Mouse (Mus musculus) heart, adult 2 months (tissue): ENCODE results near the gene Xpo6. TPM values are rescaled to one million over a fixed set of nuclear protein-coding genes. Genes with fewer than 3 reads are reported as not detected.
A peak's percentile ranks its signal among the peaks of the same experiment; 100 is the strongest.

ENCODE experiments used
- DNase-seq, 2 experiments: peaks; one replicate each; pipeline ENCODE4 v3.0.0; 2021
- H3K27ac ChIP-seq: fragments of 200-600 bp; 2 replicates; pipeline ENCODE4 v1.8.1; 2022
- H3K27me3 ChIP-seq: fragments of 200-500 bp; 2 replicates; pipeline ENCODE4 v1.6.1; 2012; ENCODE audit warnings: mild to moderate bottlenecking, low read length, inconsistent platforms, mixed read lengths; ENCODE audit not compliant: control insufficient read depth, insufficient read depth
- H3K36me3 ChIP-seq: fragments of 200-500 bp; 2 replicates; pipeline ENCODE4 v1.6.1; 2012; ENCODE audit warnings: low read length, inconsistent platforms; ENCODE audit not compliant: control insufficient read depth, insufficient read depth
- H3K4me1 ChIP-seq: fragments of 200-500 bp; 2 replicates; pipeline ENCODE4 v1.6.1; 2011; ENCODE audit warnings: low read length; ENCODE audit not compliant: control insufficient read depth, insufficient read depth
- H3K4me3 ChIP-seq: fragments of 200-600 bp; 2 replicates; pipeline ENCODE4 v1.8.1; 2022
- H3K79me2 ChIP-seq: fragments of 200-500 bp; replicated peaks from 2 replicates; pipeline ENCODE4 v1.6.1; 2012; ENCODE audit warnings: mild to moderate bottlenecking, inconsistent platforms, low read length, moderate library complexity, mixed read lengths; ENCODE audit not compliant: control insufficient read depth, insufficient read depth
- H3K9ac ChIP-seq: fragments of 200-500 bp; 2 replicates; pipeline ENCODE4 v1.6.1; 2012; ENCODE audit warnings: low read depth, mild to moderate bottlenecking, control low read depth, inconsistent platforms, low read length, mixed read lengths
- CTCF ChIP-seq: fragments of 200-600 bp; IDR thresholded peaks from 2 replicates; pipeline ENCODE4 v1.8.1; 2022; ENCODE audit warnings: antibody characterized with exemption, mild to moderate bottlenecking, moderate library complexity
- EP300 ChIP-seq: fragments of 200-500 bp; IDR thresholded peaks from 2 replicates; pipeline ENCODE4 v1.6.1; 2011; ENCODE audit warnings: low read depth, low read length, control low read depth; ENCODE audit not compliant: insufficient read depth
- POLR2A ChIP-seq: fragments of 200-500 bp; IDR thresholded peaks from 2 replicates; pipeline ENCODE4 v1.6.1; 2011; ENCODE audit warnings: mild to moderate bottlenecking, low read depth, low read length, control low read depth; ENCODE audit not compliant: insufficient read depth
- WGBS: fragments of 180-500 bp; shearing (Covaris S2); methylation state at CpG from one replicate; pipeline ENCODE4 v1.1.7; 2018; 5-methylcytosine and 5-hydroxymethylcytosine counted together
- intact Hi-C: fragments of 180-260 bp; cut with DNase I; formaldehyde crosslinking; loops from one replicate; pipeline ENCODE4 v1.15.1; 2025
- polyA plus RNA-seq: library from polyadenylated mRNA; depleted of rRNA; stranded (reverse); fragments of >200 nt; gene quantifications from 2 replicates; pipeline ENCODE4 v1.2.3, GENCODE M21; 2012
- total RNA-seq, 2 experiments: library from RNA; stranded (reverse); gene quantifications; 2 replicates each; pipeline ENCODE4 v1.2.3; 2021

Xpo6 gene
- total and polyA plus RNA-seq, 3 experiments, result 16.5 to 133 (median 16.8) TPM

- Histone ChIP-seq H3K9ac (no peak overlapping the region), H3K27me3 (no peaks in the 10 kb centered on the region), H3K4me3 (no peak overlapping the region), H3K79me2 (no peaks in the 10 kb centered on the region), H3K27ac (no peak overlapping the region), H3K4me1 (no peaks in the 10 kb centered on the region), H3K36me3 (no peaks in the 10 kb centered on the region)
- 88% methylated on average over 5 of the region's 5 CpGs for WGBS
- TF ChIP-seq CTCF (no peak), POLR2A (no peak), EP300 (no peak)
- no peak for DNase-seq
- intact Hi-C loops, result loop anchor here (5.0 kb wide), 1 partner anchor 91 kb away; no protein-coding TSS in a partner anchor
Measured at GRCm38 (mm10) chr7:126210856-126211255, 10.6 kb upstream of the Xpo6 start.

GRCm38 (mm10) chr7:126200997-126201345 is 670 bp upstream of the Xpo6 start:
- H3K27ac ChIP-seq, result peak overlapping the region; percentile 86
- 90% methylated on average over 4 of the region's 4 CpGs for WGBS
- H3K4me3 ChIP-seq, result peak overlapping the region; percentile 84
- peaks cover 1% of the 10 kb centered on the region; the same call in 1 of the 2 replicates for H3K79me2 ChIP-seq
- no peak overlapping the region for H3K9ac ChIP-seq
- intact Hi-C loops, result no loop called here
- H3K36me3 ChIP-seq, result no peaks in the 10 kb centered on the region
- peaks cover 4% of the 10 kb centered on the region for H3K4me1 ChIP-seq
- TF ChIP-seq EP300 (no peak), CTCF (no peak), POLR2A (no peak)
- no peaks in the 10 kb centered on the region for H3K27me3 ChIP-seq
- no peak for DNase-seq

- peak in 1 of 2 experiments; percentile 63 for DNase-seq
- H3K27me3 ChIP-seq, result no peaks in the 10 kb centered on the region
- WGBS, result under 1% methylated on average over 23 of the region's 27 CpGs
- peak overlapping the region; percentile 84 for H3K4me3 ChIP-seq
- intact Hi-C loops, result no loop called here
- no peak for TF ChIP-seq POLR2A
- no peak for TF ChIP-seq EP300
- TF ChIP-seq CTCF, result no peak
- H3K27ac ChIP-seq, result peak overlapping the region; percentile 86
- H3K79me2 ChIP-seq, result peaks cover 1% of the 10 kb centered on the region; the same call in 1 of the 2 replicates
- peak overlapping the region; percentile 83 for H3K9ac ChIP-seq
- H3K36me3 ChIP-seq, result no peaks in the 10 kb centered on the region
- peaks cover 4% of the 10 kb centered on the region for H3K4me1 ChIP-seq
Measured at GRCm38 (mm10) chr7:126199691-126200102, 604 bp downstream of the Xpo6 start.

- Histone ChIP-seq H3K27me3 (no peaks in the 10 kb centered on the region), H3K27ac (peak overlapping the region; percentile 86; the same call in 1 of the 2 replicates), H3K4me3 (peak overlapping the region; percentile 84), H3K36me3 (no peaks in the 10 kb centered on the region), H3K4me1 (peaks cover 4% of the 10 kb centered on the region), H3K9ac (peak overlapping the region; percentile 25; the same call in 1 of the 2 replicates), H3K79me2 (peaks cover 4% of the 10 kb centered on the region; the same call in 1 of the 2 replicates)
- DNase-seq, result no peak
- 29% methylated on average over 1 of the region's 1 CpGs for WGBS
- TF ChIP-seq CTCF (no peak), EP300 (no peak), POLR2A (no peak)
- intact Hi-C loops, result no loop called here
Measured at GRCm38 (mm10) chr7:126198926-126199325, 1.4 kb downstream of the Xpo6 start.

- H3K4me1 ChIP-seq, result peaks cover 2% of the 10 kb centered on the region; the same call in 1 of the 2 replicates
- no peak overlapping the region for H3K27ac ChIP-seq
- peaks cover 7% of the 10 kb centered on the region; the same call in 1 of the 2 replicates for H3K79me2 ChIP-seq
- intact Hi-C loops, result no loop called here
- no peaks in the 10 kb centered on the region for H3K27me3 ChIP-seq
- H3K4me3 ChIP-seq, result no peak overlapping the region
- DNase-seq, result no peak
- TF ChIP-seq EP300 (no peak), POLR2A (no peak), CTCF (no peak)
- WGBS, result 88% methylated on average over 1 of the region's 1 CpGs
- no peak overlapping the region for H3K9ac ChIP-seq
- H3K36me3 ChIP-seq, result no peaks in the 10 kb centered on the region; the same call in 1 of the 2 replicates
Measured at GRCm38 (mm10) chr7:126194175-126194574, 6.1 kb downstream of the Xpo6 start.

- 72% methylated on average over 1 of the region's 1 CpGs for WGBS
- H3K4me1 ChIP-seq, result peaks cover 2% of the 10 kb centered on the region; the same call in 1 of the 2 replicates
- H3K27me3 ChIP-seq, result no peaks in the 10 kb centered on the region
- TF ChIP-seq CTCF, result no peak
- no peak for TF ChIP-seq POLR2A
- TF ChIP-seq EP300, result no peak
- DNase-seq, result no peak
- H3K79me2 ChIP-seq, result peaks cover 5% of the 10 kb centered on the region; the same call in 1 of the 2 replicates
- no peaks in the 10 kb centered on the region; the same call in 1 of the 2 replicates for H3K36me3 ChIP-seq
- H3K4me3 ChIP-seq, result no peak overlapping the region
- no peak overlapping the region for H3K27ac ChIP-seq
- H3K9ac ChIP-seq, result no peak overlapping the region
- intact Hi-C loops, result no loop called here
Measured at GRCm38 (mm10) chr7:126191471-126191870, 8.8 kb downstream of the Xpo6 start.
